Mouse (Mus musculus): Measurements from ENCODE around the gene Fgf22.

DNA sequence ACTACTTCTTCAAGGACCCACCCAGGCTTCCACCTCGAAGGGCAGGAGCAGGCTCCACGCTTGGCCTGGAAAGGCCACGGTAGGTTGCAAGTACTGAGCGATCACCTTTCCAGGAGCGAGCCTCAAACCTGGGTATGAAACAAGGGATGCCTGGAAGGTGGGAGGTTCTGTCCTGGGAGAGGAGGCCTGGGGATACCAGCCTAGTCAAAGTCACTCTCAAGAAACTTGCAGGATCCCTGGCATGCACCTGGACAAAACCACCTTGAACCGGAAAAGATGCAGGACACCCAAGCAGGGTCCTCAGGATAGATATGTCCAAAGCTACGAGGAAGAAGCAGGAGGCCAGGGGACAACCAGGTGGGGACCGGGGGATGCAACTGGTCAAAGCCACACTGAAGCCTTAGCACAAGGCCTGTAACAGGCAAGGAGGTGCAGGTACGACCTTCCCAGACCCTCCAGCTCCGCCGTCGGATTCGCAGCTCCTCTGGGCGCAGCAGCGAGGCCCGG is 11.2 kb downstream of the Fgf22 start:
- no peak for TF ChIP-seq CTCF (IDR thresholded peaks at IDR 0.05; ENCODE audit: borderline replicate concordance, insufficient read depth, low read depth, low read length)
- TF ChIP-seq POLR2A (IDR thresholded peaks at IDR 0.05; ENCODE audit: borderline replicate concordance, insufficient read depth, low read length), result no peak

Measured in cerebellum, adult 2 months (tissue).